In genomic region chr6:124811701-124812560, GRCm38 (mm10) we compare ENCODE assay signal across 8 mouse cellular contexts. TPM values are rescaled to one million over a fixed set of nuclear protein-coding genes. Genes with fewer than 3 reads are reported as not detected.
DNase-seq lines count a peak whose midpoint lies in the region; ATAC-seq and TF ChIP-seq lines count a peak whose summit lies in the region.

No protein-coding gene starts in this region.

- no peak for DNase-seq in kidney, adult 2 months
- no peak for DNase-seq in kidney, postnatal 14 days
- DNase-seq in embryonic facial prominence, embryonic 11.5 days (ENCODE audit: low spot score) = no peak
- DNase-seq in hindbrain, postnatal 0 days (ENCODE audit: low spot score) = no peak
- no peak for DNase-seq in midbrain, embryonic 14.5 days
- DNase-seq in frontal cortex, postnatal 36 days (ENCODE audit: low spot score in 2 of 2) = no peak
- DNase-seq in urinary bladder, postnatal 4 days (ENCODE audit: low spot score in 2 of 2) = no peak

- WGBS in kidney, adult 2 months = 66% methylated on average over 24 of the region's 24 CpGs
- 82% methylated on average over 24 of the region's 24 CpGs for WGBS in embryonic facial prominence, embryonic 11.5 days
- WGBS in hindbrain, postnatal 0 days = 78% methylated on average over 24 of the region's 24 CpGs
- WGBS in midbrain, embryonic 14.5 days = 87% methylated on average over 24 of the region's 24 CpGs

- peaks cover 27% of the 10 kb centered on the region for H3K4me1 ChIP-seq in kidney, adult 2 months (ENCODE audit: control insufficient read depth, insufficient read depth, low read length)
- H3K4me1 ChIP-seq in embryonic facial prominence, embryonic 11.5 days (ENCODE audit: control insufficient read depth, insufficient read depth, low read length) = no peaks in the 10 kb centered on the region
- H3K4me1 ChIP-seq in hindbrain, postnatal 0 days (ENCODE audit: insufficient read depth, low read length) = peaks cover 21% of the 10 kb centered on the region
- peaks cover 40% of the 10 kb centered on the region for H3K4me1 ChIP-seq in midbrain, embryonic 14.5 days (ENCODE audit: control insufficient read depth, insufficient read depth, low read length)

- no peak for TF ChIP-seq CTCF in kidney, adult 2 months (conservative IDR thresholded peaks at IDR 0.05; ENCODE audit: insufficient read depth, insufficient read length, low read depth, low read length)
- TF ChIP-seq CTCF in hindbrain, postnatal 0 days (IDR thresholded peaks at IDR 0.05; ENCODE audit: low read depth) = no peak

- no peaks in the 10 kb centered on the region for H3K27me3 ChIP-seq in kidney, adult 2 months (replicated peaks; ENCODE audit: control insufficient read depth, insufficient read depth, low read length)
- H3K27me3 ChIP-seq in embryonic facial prominence, embryonic 11.5 days (ENCODE audit: control insufficient read depth, insufficient read depth, low read length) = no peaks in the 10 kb centered on the region
- H3K27me3 ChIP-seq in hindbrain, postnatal 0 days (ENCODE audit: insufficient read depth, low read length) = no peaks in the 10 kb centered on the region
- H3K27me3 ChIP-seq in midbrain, embryonic 14.5 days (ENCODE audit: control insufficient read depth, insufficient read depth, low read length) = no peaks in the 10 kb centered on the region

- no peak for TF ChIP-seq POLR2A in kidney, adult 2 months (IDR thresholded peaks at IDR 0.05; ENCODE audit: low read depth, low read length)

- H3K36me3 ChIP-seq in kidney, adult 2 months (ENCODE audit: control insufficient read depth, insufficient read depth, low read length) = peaks cover 4% of the 10 kb centered on the region
- peaks cover 3% of the 10 kb centered on the region for H3K36me3 ChIP-seq in embryonic facial prominence, embryonic 11.5 days (replicated peaks; ENCODE audit: control insufficient read depth, insufficient read depth, low read depth, low read length)
- H3K36me3 ChIP-seq in hindbrain, postnatal 0 days (ENCODE audit: insufficient read depth, low read length) = peaks cover 6% of the 10 kb centered on the region; the same call in 1 of the 2 replicates
- H3K36me3 ChIP-seq in midbrain, embryonic 14.5 days (ENCODE audit: control insufficient read depth, insufficient read depth, low read length) = peaks cover 35% of the 10 kb centered on the region

- peak overlapping the region; percentile 59 for H3K4me2 ChIP-seq in embryonic facial prominence, embryonic 11.5 days (ENCODE audit: low read depth, low read length)
- H3K4me2 ChIP-seq in hindbrain, postnatal 0 days (ENCODE audit: low read depth, low read length) = peak overlapping the region; percentile 89
- peak overlapping the region; percentile 92 for H3K4me2 ChIP-seq in midbrain, embryonic 14.5 days (ENCODE audit: low read length)

- H3K9ac ChIP-seq in embryonic facial prominence, embryonic 11.5 days (replicated peaks; ENCODE audit: low read length) = peak overlapping the region; percentile 61; the same call in 1 of the 2 replicates
- peak overlapping the region; percentile 76; the same call in 1 of the 2 replicates for H3K9ac ChIP-seq in hindbrain, postnatal 0 days (replicated peaks; ENCODE audit: low read length)
- H3K9ac ChIP-seq in midbrain, embryonic 14.5 days (replicated peaks; ENCODE audit: low read length) = no peak overlapping the region

- no peaks in the 10 kb centered on the region for H3K9me3 ChIP-seq in embryonic facial prominence, embryonic 11.5 days (replicated peaks; ENCODE audit: control insufficient read depth, low read length)
- H3K9me3 ChIP-seq in hindbrain, postnatal 0 days (ENCODE audit: low read length) = no peaks in the 10 kb centered on the region
- no peaks in the 10 kb centered on the region for H3K9me3 ChIP-seq in midbrain, embryonic 14.5 days (ENCODE audit: control insufficient read depth, low read length)

- no peak overlapping the region; the same call in 1 of the 2 replicates for H3K27ac ChIP-seq in kidney, adult 2 months (ENCODE audit: insufficient read depth, low read depth, low read length)
- no peak overlapping the region for H3K27ac ChIP-seq in embryonic facial prominence, embryonic 11.5 days (replicated peaks; ENCODE audit: low read depth, low read length)
- no peak overlapping the region for H3K27ac ChIP-seq in hindbrain, postnatal 0 days
- H3K27ac ChIP-seq in midbrain, embryonic 14.5 days (replicated peaks; ENCODE audit: low read depth, low read length) = no peak overlapping the region

- ATAC-seq in embryonic facial prominence, embryonic 11.5 days (replicated peaks; ENCODE audit: insufficient number of reproducible peaks, low FRiP score, low TSS enrichment, low read depth) = no peak
- ATAC-seq in hindbrain, postnatal 0 days = no peak
- ATAC-seq in midbrain, embryonic 14.5 days (ENCODE audit: low FRiP score, low TSS enrichment) = no peak
- ATAC-seq in megakaryocyte-erythroid progenitor cell, adult 5-6 weeks (replicated peaks; ENCODE audit: low FRiP score, low TSS enrichment, poor library complexity, severe bottlenecking) = no peak

- H3K4me3 ChIP-seq in kidney, adult 2 months (ENCODE audit: insufficient read depth, low read depth, low read length) = peak overlapping the region; percentile 84
- peak overlapping the region; percentile 53; the same call in 1 of the 2 replicates for H3K4me3 ChIP-seq in embryonic facial prominence, embryonic 11.5 days (ENCODE audit: low read depth, low read length)
- H3K4me3 ChIP-seq in hindbrain, postnatal 0 days (ENCODE audit: low read length) = no peak overlapping the region; the same call in 1 of the 2 replicates
- peak overlapping the region; percentile 62 for H3K4me3 ChIP-seq in midbrain, embryonic 14.5 days (replicated peaks; ENCODE audit: low read depth, low read length)

RNA-seq across cellular contexts. Expression of gene Tpi1, which starts 2.2 kb away (rescaled TPM):
- 1,044 and 1,055 TPM in 2 replicates for polyA plus RNA-seq in kidney, adult 2 months (2012; rRNA removed)
- 721 and 787 TPM in 2 replicates for polyA plus RNA-seq in embryonic facial prominence, embryonic 11.5 days (2014; fragmentation: Nextera tagmentation; extraction: Ambion mirVana)
- 506 and 525 TPM in 2 replicates for total RNA-seq in hindbrain, postnatal 0 days (2014; rRNA removed)
- polyA plus RNA-seq in hindbrain, postnatal 0 days (2015; fragmentation: Nextera tagmentation; extraction: Ambion mirVana) = 515 and 534 TPM in 2 replicates
- polyA plus RNA-seq in midbrain, embryonic 14.5 days (2014; fragmentation: Nextera tagmentation; extraction: Ambion mirVana) = 343 and 349 TPM in 2 replicates
- 258 and 264 TPM in 2 replicates for total RNA-seq in megakaryocyte-erythroid progenitor cell, adult 5-6 weeks (2014; fragmentation: Nextera tagmentation)
- 179 and 201 TPM in 2 replicates for total RNA-seq in megakaryocyte-erythroid progenitor cell, adult 5-6 weeks (2017)

RNA-seq across cellular contexts. Expression of gene Spsb2, which starts 3.5 kb away (rescaled TPM):
- polyA plus RNA-seq in kidney, adult 2 months (2012; rRNA removed) = 33.7 and 36.7 TPM in 2 replicates
- polyA plus RNA-seq in embryonic facial prominence, embryonic 11.5 days (2014; fragmentation: Nextera tagmentation; extraction: Ambion mirVana) = 4.7 and 4.8 TPM in 2 replicates
- total RNA-seq in hindbrain, postnatal 0 days (2014; rRNA removed) = 7.3 and 8.7 TPM in 2 replicates
- 9.6 and 9.8 TPM in 2 replicates for polyA plus RNA-seq in hindbrain, postnatal 0 days (2015; fragmentation: Nextera tagmentation; extraction: Ambion mirVana)
- polyA plus RNA-seq in midbrain, embryonic 14.5 days (2014; fragmentation: Nextera tagmentation; extraction: Ambion mirVana) = 5.9 and 6.3 TPM in 2 replicates
- 1.9 and 5.1 TPM in 2 replicates for total RNA-seq in megakaryocyte-erythroid progenitor cell, adult 5-6 weeks (2014; fragmentation: Nextera tagmentation)
- total RNA-seq in megakaryocyte-erythroid progenitor cell, adult 5-6 weeks (2017) = 4.1 and 5.5 TPM in 2 replicates

RNA-seq across cellular contexts. Expression of gene Usp5, which starts 17.4 kb away (rescaled TPM):
- 66.2 and 74.0 TPM in 2 replicates for polyA plus RNA-seq in kidney, adult 2 months (2012; rRNA removed)
- polyA plus RNA-seq in embryonic facial prominence, embryonic 11.5 days (2014; fragmentation: Nextera tagmentation; extraction: Ambion mirVana) = 128 and 133 TPM in 2 replicates
- total RNA-seq in hindbrain, postnatal 0 days (2014; rRNA removed) = 222 and 233 TPM in 2 replicates
- polyA plus RNA-seq in hindbrain, postnatal 0 days (2015; fragmentation: Nextera tagmentation; extraction: Ambion mirVana) = 182 and 189 TPM in 2 replicates
- 184 and 191 TPM in 2 replicates for polyA plus RNA-seq in midbrain, embryonic 14.5 days (2014; fragmentation: Nextera tagmentation; extraction: Ambion mirVana)
- 85.0 and 100 TPM in 2 replicates for total RNA-seq in megakaryocyte-erythroid progenitor cell, adult 5-6 weeks (2014; fragmentation: Nextera tagmentation)
- 75.7 and 80.9 TPM in 2 replicates for total RNA-seq in megakaryocyte-erythroid progenitor cell, adult 5-6 weeks (2017)

RNA-seq across cellular contexts. Expression of gene Cdca3, which starts 17.4 kb away (rescaled TPM):
- 4.2 and 4.3 TPM in 2 replicates for polyA plus RNA-seq in kidney, adult 2 months (2012; rRNA removed)
- 210 and 212 TPM in 2 replicates for polyA plus RNA-seq in embryonic facial prominence, embryonic 11.5 days (2014; fragmentation: Nextera tagmentation; extraction: Ambion mirVana)
- total RNA-seq in hindbrain, postnatal 0 days (2014; rRNA removed) = 34.7 and 39.9 TPM in 2 replicates
- 40.9 and 47.3 TPM in 2 replicates for polyA plus RNA-seq in hindbrain, postnatal 0 days (2015; fragmentation: Nextera tagmentation; extraction: Ambion mirVana)
- polyA plus RNA-seq in midbrain, embryonic 14.5 days (2014; fragmentation: Nextera tagmentation; extraction: Ambion mirVana) = 25.0 and 43.7 TPM in 2 replicates
- total RNA-seq in megakaryocyte-erythroid progenitor cell, adult 5-6 weeks (2014; fragmentation: Nextera tagmentation) = 100 and 181 TPM in 2 replicates
- 90.3 and 111 TPM in 2 replicates for total RNA-seq in megakaryocyte-erythroid progenitor cell, adult 5-6 weeks (2017)

RNA-seq across cellular contexts. Expression of gene Gnb3, which starts 28.1 kb away (rescaled TPM):
- polyA plus RNA-seq in kidney, adult 2 months (2012; rRNA removed) = 0.16 and 0.41 TPM in 2 replicates
- polyA plus RNA-seq in embryonic facial prominence, embryonic 11.5 days (2014; fragmentation: Nextera tagmentation; extraction: Ambion mirVana) = 0.27 and 0.56 TPM in 2 replicates
- 0.68 and 0.72 TPM in 2 replicates for total RNA-seq in hindbrain, postnatal 0 days (2014; rRNA removed)
- 1.6 and 2.2 TPM in 2 replicates for polyA plus RNA-seq in hindbrain, postnatal 0 days (2015; fragmentation: Nextera tagmentation; extraction: Ambion mirVana)
- polyA plus RNA-seq in midbrain, embryonic 14.5 days (2014; fragmentation: Nextera tagmentation; extraction: Ambion mirVana) = 1.7 and 4.5 TPM in 2 replicates
- total RNA-seq in megakaryocyte-erythroid progenitor cell, adult 5-6 weeks (2014; fragmentation: Nextera tagmentation) = not detected in 2 replicates
- total RNA-seq in megakaryocyte-erythroid progenitor cell, adult 5-6 weeks (2017) = not detected in 2 replicates
